Mouse (Mus musculus) olfactory bulb, adult 2 months (tissue): Measurements from ENCODE around the gene Marco.

Experiments used
- CTCF ChIP-seq: fragments of 200-500 bp; IDR thresholded peaks from 2 replicates; pipeline ENCODE4 v1.5.1; 2012; ENCODE audit warnings: low read depth, mild to moderate bottlenecking, low read length, moderate library complexity; ENCODE audit not compliant: insufficient read depth
- POLR2A ChIP-seq: fragments of 200-500 bp; IDR thresholded peaks from 2 replicates; pipeline ENCODE4 v1.6.1; 2012; ENCODE audit warnings: mild to moderate bottlenecking, low read depth, low read length, moderate library complexity; ENCODE audit not compliant: insufficient read depth

GRCm38 (mm10) chr1:120529881-120530280, 25.1 kb upstream of the Marco start:
- TF ChIP-seq CTCF (no peak), POLR2A (no peak)
